Mouse (Mus musculus): ENCODE data around the gene Spsb3. TPM values are rescaled to one million over a fixed set of nuclear protein-coding genes. Genes with fewer than 3 reads are reported as not detected.

Gene Spsb3
- 34.8 and 39.8 TPM in 2 replicates for polyA plus RNA-seq (2014; fragmentation: Nextera tagmentation; extraction: Ambion mirVana)

DNA sequence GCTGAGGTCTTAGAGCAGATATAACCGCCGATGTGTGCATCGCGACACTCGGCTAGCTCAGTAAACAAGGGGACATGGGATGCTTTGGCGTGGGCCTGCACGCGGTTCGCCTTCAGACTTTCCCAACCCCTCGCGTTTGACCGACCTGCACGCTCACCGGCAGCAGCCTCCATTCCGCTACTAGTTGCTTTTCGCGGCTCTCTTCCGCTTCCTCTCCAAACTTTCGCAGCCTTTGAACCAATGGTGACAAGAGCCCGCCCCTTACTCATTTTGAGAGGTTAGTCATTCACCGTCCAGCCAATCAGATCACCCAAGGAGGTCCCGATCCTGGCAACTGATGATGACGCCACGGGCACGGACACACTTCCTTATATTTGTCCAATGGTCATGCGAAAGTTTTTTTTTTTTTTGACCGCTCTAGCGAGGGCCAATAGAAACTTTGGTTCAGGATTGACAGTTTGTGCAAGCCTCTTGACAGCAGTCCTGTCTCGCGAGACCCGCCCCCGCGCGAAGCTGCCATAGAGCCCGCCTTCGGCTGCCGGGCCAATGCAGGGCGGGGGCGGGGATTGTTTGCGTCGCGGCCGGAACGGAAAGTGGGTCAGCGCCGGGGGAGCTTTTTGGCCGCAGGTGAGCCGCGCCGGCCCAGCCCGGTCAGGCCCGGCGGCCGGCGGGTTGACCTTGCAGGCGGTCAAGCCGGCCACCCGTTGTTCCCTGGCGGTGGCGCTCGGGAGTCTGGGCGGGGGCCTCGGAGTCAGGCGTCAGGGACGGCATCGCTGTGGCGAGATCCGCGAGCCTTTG lies at the start of gene Spsb3, which contains the start of gene Nubp2:
Gene Spsb3 (plus strand): TSS at position 510 of the 798 bp plus-strand sequence.
Gene Nubp2 (minus strand): TSS at position 216 of the 798 bp plus-strand sequence.
- Histone ChIP-seq H3K27me3 (ENCODE audit: control insufficient read depth, insufficient read depth, low read length) (no peaks in the 10 kb centered on the region), H3K36me3 (replicated peaks; ENCODE audit: control insufficient read depth, insufficient read depth, low read depth, low read length) (no peaks in the 10 kb centered on the region; the same call in 1 of the 2 replicates), H3K27ac (replicated peaks; ENCODE audit: low read depth, low read length) (0 out of 2 replicates have a peak within 1 kb of the TSS, but pooled peaks have one; percentile 35), H3K4me1 (ENCODE audit: control insufficient read depth, insufficient read depth, low read length) (no peaks in the 10 kb centered on the region; the same call in none of the 2 replicates), H3K9ac (replicated peaks; ENCODE audit: low read length) (peak within 1 kb of the TSS; percentile 78), H3K4me2 (ENCODE audit: low read depth, low read length) (peak within 1 kb of the TSS; percentile 87), H3K4me3 (ENCODE audit: low read depth, low read length) (peak within 1 kb of the TSS; percentile 87), H3K9me3 (replicated peaks; ENCODE audit: control insufficient read depth, low read length) (no peaks in the 10 kb centered on the region)
- WGBS, result under 1% methylated on average over 69 of the region's 69 CpGs
- ATAC-seq (replicated peaks; ENCODE audit: insufficient number of reproducible peaks, low FRiP score, low TSS enrichment, low read depth) (peak; percentile 93), DNase-seq (ENCODE audit: low spot score) (peak; percentile 99)

DNA sequence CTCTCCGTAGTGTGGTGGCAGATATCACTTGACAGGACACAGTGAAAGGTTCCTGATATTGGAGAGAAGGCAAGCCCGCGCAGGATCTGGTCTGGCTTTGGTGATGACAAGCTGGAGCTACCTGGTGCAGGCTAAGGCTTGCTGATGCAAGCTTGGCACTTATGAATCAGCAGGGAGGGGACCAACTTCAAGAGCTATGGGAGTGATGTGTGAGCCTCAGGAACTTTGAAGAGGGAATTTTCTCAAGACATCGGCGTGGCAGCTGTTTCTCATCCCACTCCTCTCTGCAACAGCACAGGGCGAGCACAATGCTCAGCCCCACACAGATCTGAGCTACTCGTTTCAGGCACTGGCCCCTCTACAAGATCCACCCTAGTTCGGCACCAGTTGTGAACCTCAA lies 46.6 kb upstream of the Spsb3 start, which contains the start of gene Hagh:
Gene Hagh (plus strand): TSS at position 302 of the 400 bp plus-strand sequence.
- Histone ChIP-seq H3K4me3 (ENCODE audit: low read depth, low read length) (no peak within 1 kb of the TSS), H3K4me2 (ENCODE audit: low read depth, low read length) (no peak within 1 kb of the TSS), H3K27ac (replicated peaks; ENCODE audit: low read depth, low read length) (no peak within 1 kb of the TSS), H3K27me3 (ENCODE audit: control insufficient read depth, insufficient read depth, low read length) (no peaks in the 10 kb centered on the region), H3K36me3 (replicated peaks; ENCODE audit: control insufficient read depth, insufficient read depth, low read depth, low read length) (no peaks in the 10 kb centered on the region), H3K9ac (replicated peaks; ENCODE audit: low read length) (no peak within 1 kb of the TSS), H3K4me1 (ENCODE audit: control insufficient read depth, insufficient read depth, low read length) (no peaks in the 10 kb centered on the region), H3K9me3 (replicated peaks; ENCODE audit: control insufficient read depth, low read length) (no peaks in the 10 kb centered on the region)
- 71% methylated on average over 8 of the region's 8 CpGs for WGBS
- no peak for DNase-seq (ENCODE audit: low spot score)
- no peak for ATAC-seq (replicated peaks; ENCODE audit: insufficient number of reproducible peaks, low FRiP score, low TSS enrichment, low read depth)

DNA sequence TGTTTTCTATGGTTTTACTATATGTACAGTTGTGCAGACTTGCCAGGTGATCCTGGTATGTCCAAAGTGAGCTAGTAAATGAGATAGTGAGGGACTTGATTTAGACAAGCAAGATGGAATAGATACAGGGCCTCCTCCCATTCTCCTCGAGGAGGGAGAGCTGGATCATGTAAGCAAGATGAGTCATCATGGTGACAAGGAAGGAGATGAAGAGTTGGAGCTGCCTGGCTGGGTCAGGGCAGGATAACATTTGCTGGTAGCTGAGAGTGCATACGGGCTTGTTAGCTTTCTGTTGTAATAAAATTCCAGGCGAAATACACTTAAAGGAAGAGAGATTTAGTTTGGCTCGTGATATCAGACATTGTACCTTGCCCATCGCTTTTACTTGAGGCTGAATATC lies 46.1 kb upstream of the Spsb3 start:
- WGBS, result 61% methylated on average over 5 of the region's 5 CpGs
- H3K4me2 ChIP-seq (ENCODE audit: low read depth, low read length), result no peak overlapping the region
- no peak overlapping the region for H3K4me3 ChIP-seq (ENCODE audit: low read depth, low read length)
- DNase-seq (ENCODE audit: low spot score) (no peak), ATAC-seq (replicated peaks; ENCODE audit: insufficient number of reproducible peaks, low FRiP score, low TSS enrichment, low read depth) (no peak)
- H3K27ac ChIP-seq (replicated peaks; ENCODE audit: low read depth, low read length), result no peak overlapping the region
- H3K9ac ChIP-seq (replicated peaks; ENCODE audit: low read length), result no peak overlapping the region
- H3K9me3 ChIP-seq (replicated peaks; ENCODE audit: control insufficient read depth, low read length), result no peaks in the 10 kb centered on the region
- H3K36me3 ChIP-seq (replicated peaks; ENCODE audit: control insufficient read depth, insufficient read depth, low read depth, low read length), result no peaks in the 10 kb centered on the region
- H3K4me1 ChIP-seq (ENCODE audit: control insufficient read depth, insufficient read depth, low read length), result no peaks in the 10 kb centered on the region
- H3K27me3 ChIP-seq (ENCODE audit: control insufficient read depth, insufficient read depth, low read length), result no peaks in the 10 kb centered on the region

DNA sequence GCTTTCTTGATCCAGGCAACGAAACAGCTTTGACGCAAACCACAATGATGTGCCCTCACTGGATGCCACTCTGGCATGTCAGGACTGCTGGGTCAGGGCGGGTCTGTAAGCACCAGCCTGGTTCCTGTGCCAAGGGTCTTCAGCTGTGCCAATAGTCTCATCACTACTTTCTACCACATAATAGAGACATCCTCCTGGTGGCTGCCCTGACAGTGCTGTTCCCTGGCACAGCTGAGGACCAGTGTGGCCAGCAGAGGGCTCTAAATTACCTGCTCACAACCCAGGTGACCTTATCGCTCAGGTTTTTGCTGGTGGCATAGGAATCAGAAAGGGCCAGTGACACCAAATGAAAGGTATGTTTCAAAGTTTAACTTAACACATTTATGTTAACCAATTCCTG lies 45.3 kb upstream of the Spsb3 start:
- Histone ChIP-seq H3K9me3 (replicated peaks; ENCODE audit: control insufficient read depth, low read length) (no peaks in the 10 kb centered on the region), H3K27me3 (ENCODE audit: control insufficient read depth, insufficient read depth, low read length) (no peaks in the 10 kb centered on the region), H3K4me1 (ENCODE audit: control insufficient read depth, insufficient read depth, low read length) (no peaks in the 10 kb centered on the region), H3K36me3 (replicated peaks; ENCODE audit: control insufficient read depth, insufficient read depth, low read depth, low read length) (no peaks in the 10 kb centered on the region), H3K27ac (replicated peaks; ENCODE audit: low read depth, low read length) (no peak overlapping the region), H3K4me3 (ENCODE audit: low read depth, low read length) (no peak overlapping the region), H3K4me2 (ENCODE audit: low read depth, low read length) (no peak overlapping the region), H3K9ac (replicated peaks; ENCODE audit: low read length) (no peak overlapping the region)
- DNase-seq (ENCODE audit: low spot score), result no peak
- WGBS, result 46% methylated on average over 4 of the region's 4 CpGs
- ATAC-seq (replicated peaks; ENCODE audit: insufficient number of reproducible peaks, low FRiP score, low TSS enrichment, low read depth), result no peak

DNA sequence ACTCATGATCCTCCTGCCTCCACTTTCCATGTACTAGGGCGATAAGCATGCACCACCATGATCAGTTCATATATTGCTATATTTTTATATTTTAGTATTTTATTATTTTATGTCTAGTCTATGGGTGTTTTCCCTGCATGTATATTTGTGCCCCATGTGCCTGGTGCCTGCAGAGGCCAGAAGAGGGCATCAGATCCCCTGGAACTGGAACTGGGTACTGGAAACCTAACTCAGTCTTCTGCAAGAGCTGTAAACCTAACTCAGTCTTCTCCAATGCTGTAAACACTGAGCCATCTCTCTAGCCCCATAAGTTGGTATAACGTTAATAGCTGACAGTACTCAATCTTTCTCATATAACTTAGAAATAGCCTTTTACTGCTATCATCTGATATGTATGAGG lies 43.8 kb upstream of the Spsb3 start:
- Histone ChIP-seq H3K4me3 (ENCODE audit: low read depth, low read length) (no peak overlapping the region), H3K36me3 (replicated peaks; ENCODE audit: control insufficient read depth, insufficient read depth, low read depth, low read length) (no peaks in the 10 kb centered on the region), H3K27me3 (ENCODE audit: control insufficient read depth, insufficient read depth, low read length) (no peaks in the 10 kb centered on the region), H3K9me3 (replicated peaks; ENCODE audit: control insufficient read depth, low read length) (no peaks in the 10 kb centered on the region), H3K9ac (replicated peaks; ENCODE audit: low read length) (no peak overlapping the region), H3K27ac (replicated peaks; ENCODE audit: low read depth, low read length) (no peak overlapping the region), H3K4me1 (ENCODE audit: control insufficient read depth, insufficient read depth, low read length) (no peaks in the 10 kb centered on the region), H3K4me2 (ENCODE audit: low read depth, low read length) (no peak overlapping the region)
- WGBS, result 47% methylated on average over 2 of the region's 2 CpGs
- DNase-seq (ENCODE audit: low spot score) (no peak), ATAC-seq (replicated peaks; ENCODE audit: insufficient number of reproducible peaks, low FRiP score, low TSS enrichment, low read depth) (no peak)

DNA sequence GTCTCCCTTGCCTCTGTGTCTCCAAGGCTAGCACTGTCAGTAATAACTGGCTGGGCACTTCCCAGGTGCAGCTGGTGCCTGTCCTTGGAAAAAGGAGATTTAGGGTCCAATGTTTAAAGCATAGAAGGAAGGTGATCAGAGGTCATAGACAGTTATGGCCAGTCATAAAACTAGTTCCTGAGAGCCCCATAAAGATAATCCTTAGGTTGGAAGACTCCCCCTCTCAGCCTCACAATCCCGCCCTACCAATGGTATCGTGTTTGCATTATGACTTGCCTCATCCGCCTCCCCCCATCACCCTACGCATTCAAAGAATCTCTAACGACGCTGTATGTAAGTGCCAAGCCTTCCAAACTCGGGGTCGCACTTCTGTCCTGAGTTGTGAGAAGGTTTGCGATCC lies 41.9 kb upstream of the Spsb3 start:
- H3K9me3 ChIP-seq (replicated peaks; ENCODE audit: control insufficient read depth, low read length), result no peaks in the 10 kb centered on the region
- H3K36me3 ChIP-seq (replicated peaks; ENCODE audit: control insufficient read depth, insufficient read depth, low read depth, low read length), result no peaks in the 10 kb centered on the region
- H3K4me3 ChIP-seq (ENCODE audit: low read depth, low read length), result no peak overlapping the region
- WGBS, result 54% methylated on average over 9 of the region's 9 CpGs
- H3K4me1 ChIP-seq (ENCODE audit: control insufficient read depth, insufficient read depth, low read length), result no peaks in the 10 kb centered on the region
- no peaks in the 10 kb centered on the region for H3K27me3 ChIP-seq (ENCODE audit: control insufficient read depth, insufficient read depth, low read length)
- H3K27ac ChIP-seq (replicated peaks; ENCODE audit: low read depth, low read length), result no peak overlapping the region
- ATAC-seq (replicated peaks; ENCODE audit: insufficient number of reproducible peaks, low FRiP score, low TSS enrichment, low read depth) (no peak), DNase-seq (ENCODE audit: low spot score) (no peak)
- H3K4me2 ChIP-seq (ENCODE audit: low read depth, low read length), result no peak overlapping the region
- no peak overlapping the region for H3K9ac ChIP-seq (replicated peaks; ENCODE audit: low read length)

DNA sequence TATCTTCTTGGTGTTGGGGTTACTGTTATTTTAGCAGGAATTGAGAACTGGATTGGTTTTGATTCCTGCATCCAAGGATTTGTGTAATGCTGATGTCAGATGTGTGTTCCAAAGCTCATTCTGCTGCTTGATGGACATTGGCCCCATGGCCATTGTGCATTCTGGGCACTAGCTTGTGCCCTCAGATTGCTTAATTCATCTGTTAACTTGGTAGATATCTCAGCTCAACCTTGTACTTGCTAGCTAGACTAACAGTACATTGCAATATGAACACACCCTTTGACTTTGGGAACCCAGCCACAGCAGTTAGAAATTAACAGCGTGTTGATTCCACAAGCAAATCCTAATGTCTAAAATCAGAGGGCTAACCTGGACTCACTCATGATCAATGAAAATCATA lies 39.1 kb upstream of the Spsb3 start:
- WGBS, result 95% methylated on average over 1 of the region's 1 CpGs
- Histone ChIP-seq H3K4me3 (ENCODE audit: low read depth, low read length) (no peak overlapping the region), H3K27ac (replicated peaks; ENCODE audit: low read depth, low read length) (no peak overlapping the region), H3K4me2 (ENCODE audit: low read depth, low read length) (no peak overlapping the region), H3K36me3 (replicated peaks; ENCODE audit: control insufficient read depth, insufficient read depth, low read depth, low read length) (no peaks in the 10 kb centered on the region), H3K4me1 (ENCODE audit: control insufficient read depth, insufficient read depth, low read length) (peaks cover 3% of the 10 kb centered on the region; the same call in 1 of the 2 replicates), H3K9ac (replicated peaks; ENCODE audit: low read length) (no peak overlapping the region), H3K27me3 (ENCODE audit: control insufficient read depth, insufficient read depth, low read length) (no peaks in the 10 kb centered on the region; the same call in 1 of the 2 replicates), H3K9me3 (replicated peaks; ENCODE audit: control insufficient read depth, low read length) (no peaks in the 10 kb centered on the region)
- DNase-seq (ENCODE audit: low spot score), result no peak
- no peak for ATAC-seq (replicated peaks; ENCODE audit: insufficient number of reproducible peaks, low FRiP score, low TSS enrichment, low read depth)

DNA sequence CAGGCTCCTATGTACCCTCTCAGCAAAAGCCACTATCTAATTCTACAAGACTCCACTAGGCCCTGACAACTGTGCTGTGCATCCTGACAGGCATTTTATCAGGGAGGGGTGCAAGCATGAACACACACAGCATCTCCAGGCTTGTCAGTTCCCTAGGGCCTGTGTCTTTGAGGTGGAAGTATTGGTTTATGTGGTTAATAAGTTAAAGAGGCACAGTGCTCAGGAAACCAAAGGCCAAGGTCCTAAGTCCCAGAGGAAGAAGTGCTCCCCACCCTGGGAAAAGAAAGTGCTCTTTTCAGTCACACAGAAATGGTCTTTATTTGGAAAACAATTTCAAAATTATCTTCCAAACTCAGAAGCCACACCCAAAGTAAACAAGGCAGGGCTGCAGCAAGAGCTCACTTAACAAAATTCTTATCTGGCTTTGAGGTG lies 37.8 kb upstream of the Spsb3 start:
- DNase-seq (ENCODE audit: low spot score) (no peak), ATAC-seq (replicated peaks; ENCODE audit: insufficient number of reproducible peaks, low FRiP score, low TSS enrichment, low read depth) (no peak)
- Histone ChIP-seq H3K4me1 (ENCODE audit: control insufficient read depth, insufficient read depth, low read length) (peaks cover 3% of the 10 kb centered on the region; the same call in 1 of the 2 replicates), H3K27ac (replicated peaks; ENCODE audit: low read depth, low read length) (no peak overlapping the region), H3K36me3 (replicated peaks; ENCODE audit: control insufficient read depth, insufficient read depth, low read depth, low read length) (no peaks in the 10 kb centered on the region), H3K9me3 (replicated peaks; ENCODE audit: control insufficient read depth, low read length) (no peaks in the 10 kb centered on the region), H3K27me3 (ENCODE audit: control insufficient read depth, insufficient read depth, low read length) (no peaks in the 10 kb centered on the region; the same call in 1 of the 2 replicates), H3K4me2 (ENCODE audit: low read depth, low read length) (no peak overlapping the region), H3K9ac (replicated peaks; ENCODE audit: low read length) (no peak overlapping the region), H3K4me3 (ENCODE audit: low read depth, low read length) (no peak overlapping the region)
